Mouse (Mus musculus): ENCODE measurements around the gene Egfl8.

Egfl8 gene

DNA sequence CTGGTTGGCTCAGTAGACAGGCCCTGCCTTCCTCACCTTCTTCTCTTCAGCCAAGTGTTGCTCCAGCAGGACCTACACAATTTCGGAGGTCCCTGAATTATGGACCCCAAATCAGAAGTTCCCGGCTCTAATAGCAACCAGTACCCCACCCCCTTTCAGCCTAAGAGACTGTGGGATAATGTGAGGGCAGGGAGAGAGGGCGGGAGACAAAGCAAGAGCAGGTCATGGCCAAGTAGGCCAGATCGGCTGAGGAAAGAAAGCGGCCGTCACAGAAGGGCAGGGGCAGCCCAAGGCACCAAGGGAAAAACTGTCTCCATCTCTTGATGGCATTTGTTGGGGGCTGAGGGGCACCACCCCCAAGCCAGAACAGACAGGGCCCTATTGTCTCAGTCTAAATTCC is at the start of gene Egfl8:
Egfl8 (minus strand) TSS at position 101 of the 400 bp plus-strand sequence.
- no peak for DNase-seq (ENCODE audit: low read depth in 2 of 2, low spot score in 2 of 2)

DNA sequence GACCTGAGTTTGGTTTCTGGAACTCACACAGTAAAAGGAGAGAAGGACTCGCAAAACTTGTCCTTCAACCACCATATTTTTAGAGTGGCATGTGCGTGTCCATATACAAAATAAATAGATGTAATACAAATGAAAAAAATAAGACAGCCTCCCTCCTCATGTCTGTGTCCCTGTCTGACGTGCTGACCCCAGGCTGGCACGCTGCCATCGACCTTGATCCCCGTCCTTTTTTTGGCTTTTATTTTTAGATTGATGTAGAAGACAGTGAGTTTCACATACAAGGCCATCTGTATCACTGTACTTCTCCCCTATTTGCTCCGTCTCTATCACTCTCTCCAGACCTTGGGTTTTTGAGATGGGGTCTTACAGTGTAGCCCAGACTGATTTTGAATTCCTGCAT is 48.7 kb upstream of the Egfl8 start:
- no peak for DNase-seq (ENCODE audit: low read depth in 2 of 2, low spot score in 2 of 2)

GRCm38 (mm10) chr17:34663558-34663957 is 47.8 kb upstream of the Egfl8 start:
- DNase-seq (ENCODE audit: low read depth in 2 of 2, low spot score in 2 of 2): no peak

- DNase-seq (ENCODE audit: low read depth in 2 of 2, low spot score in 2 of 2): no peak
Measured at GRCm38 (mm10) chr17:34662978-34663377, 47.2 kb upstream of the Egfl8 start.

DNA sequence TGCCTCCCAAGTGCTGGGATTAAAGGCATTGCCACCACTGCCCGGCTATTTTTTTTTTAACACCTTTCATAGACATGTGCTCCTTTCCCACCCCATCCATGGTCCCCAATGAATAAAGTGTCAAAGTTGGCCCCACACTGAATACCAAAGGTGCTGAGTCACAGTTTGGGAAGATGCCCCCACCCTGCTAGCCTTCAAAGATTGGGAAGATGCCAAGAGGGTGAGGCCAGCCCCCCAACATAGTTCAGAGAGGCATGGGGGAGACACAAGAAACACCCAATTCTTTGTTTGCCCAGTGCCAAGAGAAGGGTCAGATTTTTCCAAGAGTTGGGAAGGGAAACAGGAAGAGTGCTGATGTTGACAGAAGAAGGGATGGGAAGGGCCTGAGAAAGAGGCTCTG is 46.7 kb upstream of the Egfl8 start:
- no peak for DNase-seq (ENCODE audit: low read depth in 2 of 2, low spot score in 2 of 2)

GRCm38 (mm10) chr17:34661121-34661591 is 45.4 kb upstream of the Egfl8 start:
- DNase-seq (ENCODE audit: low read depth in 2 of 2, low spot score in 2 of 2): no peak

DNA sequence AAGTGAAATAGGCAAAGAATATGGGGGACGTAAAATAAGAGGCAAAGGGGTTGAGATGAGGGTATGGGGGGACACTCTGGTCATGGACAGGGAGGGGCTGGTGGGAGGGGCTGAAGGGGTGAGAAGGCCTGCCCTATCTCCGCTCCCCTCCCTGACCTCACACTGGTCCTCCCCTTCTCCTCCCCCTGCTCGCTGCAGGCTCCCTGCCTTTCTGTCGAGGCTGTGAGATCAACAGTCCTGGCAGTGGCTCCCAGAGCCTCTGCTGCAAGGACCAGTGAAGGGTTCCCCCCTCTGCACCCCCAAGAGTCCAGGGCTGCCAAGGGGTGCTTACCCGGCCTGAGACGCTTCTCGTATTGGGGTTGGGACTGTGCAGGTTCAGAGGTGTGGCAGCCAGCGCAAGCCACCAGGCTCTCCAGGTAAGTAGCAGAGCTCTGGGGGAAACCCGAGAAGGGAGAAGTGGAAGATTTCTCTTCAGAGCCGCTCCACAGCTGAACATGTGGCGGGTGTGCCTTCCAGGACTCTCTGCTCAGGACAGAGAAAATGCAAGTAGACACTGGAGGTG is 44.6 kb upstream of the Egfl8 start:
- DNase-seq (ENCODE audit: low read depth in 2 of 2, low spot score in 2 of 2): no peak

DNA sequence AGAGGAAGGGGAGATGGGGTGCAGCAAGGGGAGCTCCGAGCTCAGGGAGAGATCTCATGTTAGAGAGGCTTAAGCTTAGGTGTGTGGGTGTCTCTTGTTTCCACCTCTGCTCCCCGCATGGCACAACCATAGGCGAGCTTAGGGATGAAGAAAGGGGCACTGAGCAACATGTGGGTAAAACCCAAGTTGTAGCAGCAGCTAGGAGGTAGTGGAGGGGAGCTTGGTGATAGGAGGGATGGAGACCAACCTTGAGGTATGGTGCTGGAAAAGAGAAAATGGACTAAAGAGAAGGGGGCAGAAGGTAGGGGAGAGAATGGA is 44.1 kb upstream of the Egfl8 start:
- DNase-seq (ENCODE audit: low read depth in 2 of 2, low spot score in 2 of 2): no peak

GRCm38 (mm10) chr17:34659181-34659896 is 43.6 kb upstream of the Egfl8 start:
- DNase-seq (ENCODE audit: low read depth in 2 of 2, low spot score in 2 of 2): no peak

GRCm38 (mm10) chr17:34658591-34658990 is 42.8 kb upstream of the Egfl8 start:
- no peak for DNase-seq (ENCODE audit: low read depth in 2 of 2, low spot score in 2 of 2)

GRCm38 (mm10) chr17:34658145-34658544 is 42.4 kb upstream of the Egfl8 start:
- DNase-seq (ENCODE audit: low read depth in 2 of 2, low spot score in 2 of 2): no peak

- DNase-seq (ENCODE audit: low read depth in 2 of 2, low spot score in 2 of 2): no peak
Measured at GRCm38 (mm10) chr17:34657271-34657670, 41.5 kb upstream of the Egfl8 start.

GRCm38 (mm10) chr17:34656666-34657065 is 40.9 kb upstream of the Egfl8 start:
- no peak for DNase-seq (ENCODE audit: low read depth in 2 of 2, low spot score in 2 of 2)

GRCm38 (mm10) chr17:34655581-34655991 is 39.8 kb upstream of the Egfl8 start:
- no peak for DNase-seq (ENCODE audit: low read depth in 2 of 2, low spot score in 2 of 2)

DNA sequence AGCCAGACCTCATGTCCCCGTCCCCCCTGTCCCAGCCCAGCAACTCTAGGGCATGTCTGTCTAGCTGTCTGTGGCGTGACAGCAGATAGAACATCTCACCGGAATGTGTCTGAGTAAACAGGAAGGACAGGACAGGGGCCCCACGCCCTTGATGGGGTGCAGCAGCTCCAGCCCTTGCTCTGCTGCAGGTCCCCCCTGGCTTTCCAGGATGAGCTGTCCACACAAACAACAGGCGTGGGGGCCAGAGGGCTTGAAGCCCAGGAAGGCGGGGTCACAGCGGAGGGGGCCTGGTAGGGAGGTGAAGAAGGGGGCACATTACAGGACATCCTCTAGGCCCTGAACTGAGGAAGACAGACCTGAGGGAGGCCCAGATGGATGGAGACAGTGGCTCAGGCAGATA is 39.4 kb upstream of the Egfl8 start:
- DNase-seq (ENCODE audit: low read depth in 2 of 2, low spot score in 2 of 2): no peak

DNA sequence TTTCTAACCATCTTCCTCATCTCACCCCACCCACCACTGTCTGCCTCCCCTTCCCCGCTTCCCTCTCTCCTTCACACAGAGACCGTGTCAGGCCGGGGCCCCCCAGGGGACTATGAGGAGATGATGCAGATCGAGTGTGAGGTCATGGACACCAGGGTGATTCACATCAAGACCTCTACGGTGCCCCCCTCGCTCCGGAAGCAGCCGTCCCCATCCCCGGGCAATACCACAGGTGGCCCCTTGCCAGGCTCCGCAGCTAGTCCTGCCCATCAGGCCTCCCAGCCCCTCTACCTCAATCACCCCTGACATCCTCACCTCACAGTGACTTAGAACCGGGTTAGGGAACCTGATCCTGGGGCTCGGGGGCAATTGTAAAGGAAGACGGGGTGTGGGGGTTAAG is 38.6 kb upstream of the Egfl8 start:
- no peak for DNase-seq (ENCODE audit: low read depth in 2 of 2, low spot score in 2 of 2)

- DNase-seq (ENCODE audit: low read depth in 2 of 2, low spot score in 2 of 2): peak; percentile 42 to 60
Measured at GRCm38 (mm10) chr17:34653746-34654285, 38.0 kb upstream of the Egfl8 start.

GRCm38 (mm10) chr17:34652985-34653384 is 37.2 kb upstream of the Egfl8 start:
- no peak for DNase-seq (ENCODE audit: low read depth in 2 of 2, low spot score in 2 of 2)

- no peak for DNase-seq (ENCODE audit: low read depth in 2 of 2, low spot score in 2 of 2)
Measured at GRCm38 (mm10) chr17:34652546-34652945, 36.8 kb upstream of the Egfl8 start.

- DNase-seq (ENCODE audit: low read depth in 2 of 2, low spot score in 2 of 2): no peak
Measured at GRCm38 (mm10) chr17:34651507-34652221, 35.9 kb upstream of the Egfl8 start.

DNA sequence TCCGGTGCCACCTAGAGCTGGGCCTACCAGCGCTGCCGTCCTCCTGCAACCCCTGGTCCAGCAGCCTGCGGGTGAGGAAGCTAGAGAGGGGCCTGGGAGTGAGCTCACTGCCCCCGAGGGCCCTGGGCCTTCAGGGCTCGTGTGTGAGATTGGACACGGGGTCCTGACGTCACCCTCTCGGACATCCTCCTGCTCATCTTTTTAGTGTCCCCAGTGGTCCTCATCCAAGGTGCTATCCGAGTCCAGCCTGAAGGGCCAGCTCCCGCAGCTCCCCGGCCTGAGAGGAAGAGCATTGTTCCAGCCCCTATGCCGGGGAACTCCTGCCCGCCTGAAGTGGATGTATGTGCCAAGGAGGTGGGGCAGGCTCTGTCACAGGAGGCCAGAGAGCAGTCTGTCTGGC is 35.0 kb upstream of the Egfl8 start:
- no peak for DNase-seq (ENCODE audit: low read depth in 2 of 2, low spot score in 2 of 2)

Measured in CD8-positive naive resting alpha-beta T cell, adult 2 months (primary cell).